Mouse (Mus musculus): ENCODE measurements around the gene Rnf6. TPM values are rescaled to one million over a fixed set of nuclear protein-coding genes. Genes with fewer than 3 reads are reported as not detected.
"Not testable (repeated sequence)": the region's sequence is repeated elsewhere in the genome, so short reads cannot be mapped to it uniquely, and the experiment has no call there.

Rnf6 gene
- total and polyA plus RNA-seq, 3 experiments = 15.6 to 43.1 (median 40.6) TPM

DNA sequence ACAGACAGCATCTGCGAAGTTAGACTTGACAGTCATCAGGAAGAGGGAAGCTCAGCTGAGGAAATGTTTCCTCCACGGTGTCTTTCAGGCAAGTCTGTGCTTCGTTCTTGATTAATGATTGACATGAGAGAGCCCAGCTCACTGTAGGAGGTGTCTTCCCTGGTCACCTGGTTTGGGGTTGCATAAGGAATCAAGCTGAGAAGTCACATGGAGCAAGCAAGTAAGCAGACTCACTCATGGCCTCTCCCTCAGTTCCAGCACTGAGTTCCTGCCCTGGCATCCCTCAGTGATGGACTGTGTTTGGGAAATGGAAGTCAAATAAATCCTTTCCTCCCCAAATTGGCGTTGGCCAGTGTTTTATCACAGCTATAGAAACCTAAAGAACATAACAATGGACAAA lies 31.3 kb downstream of the Rnf6 start:
- H3K27ac ChIP-seq = no peak overlapping the region
- H3K4me3 ChIP-seq = no peak overlapping the region
- intact Hi-C loops (cut with DNase I) = no loop called here
- no peak for TF ChIP-seq EP300 (IDR thresholded peaks at IDR 0.05; ENCODE audit: insufficient read depth, low read depth, low read length)
- TF ChIP-seq POLR2A (IDR thresholded peaks at IDR 0.05; ENCODE audit: insufficient read depth, low read depth, low read length) = no peak
- no peak for TF ChIP-seq CTCF (IDR thresholded peaks at IDR 0.05)
- no peaks in the 10 kb centered on the region for H3K27me3 ChIP-seq (ENCODE audit: control insufficient read depth, insufficient read depth, low read length)
- H3K4me1 ChIP-seq (ENCODE audit: control insufficient read depth, insufficient read depth, low read length) = no peaks in the 10 kb centered on the region
- DNase-seq = no peak
- no peaks in the 10 kb centered on the region for H3K36me3 ChIP-seq (ENCODE audit: control insufficient read depth, insufficient read depth, low read length)
- H3K9ac ChIP-seq (ENCODE audit: low read depth, low read length) = no peak overlapping the region
- no peaks in the 10 kb centered on the region for H3K79me2 ChIP-seq (replicated peaks; ENCODE audit: control insufficient read depth, insufficient read depth, low read length)
- 61% methylated on average over 4 of the region's 4 CpGs for WGBS

DNA sequence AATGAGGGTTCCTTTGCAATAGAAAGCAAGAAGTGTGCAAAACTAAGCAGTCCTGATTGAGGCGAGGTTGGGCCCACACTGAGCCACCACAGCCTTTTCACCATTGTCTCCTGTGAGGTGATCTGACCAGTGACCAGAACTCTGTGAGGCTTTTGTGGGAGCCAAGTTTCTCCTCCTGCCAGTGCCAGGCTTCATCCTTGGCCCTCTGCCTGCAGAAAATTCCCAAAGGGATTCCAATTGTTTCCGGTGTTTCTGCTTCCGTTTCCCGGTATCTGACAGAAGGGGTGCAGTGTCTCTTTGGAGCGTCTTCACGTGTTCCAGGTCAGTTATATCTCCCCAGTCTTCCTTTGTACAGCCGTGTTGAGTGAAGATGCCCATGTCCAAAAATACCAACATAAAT lies 32.6 kb downstream of the Rnf6 start:
- no peaks in the 10 kb centered on the region for H3K27me3 ChIP-seq (ENCODE audit: control insufficient read depth, insufficient read depth, low read length)

DNA sequence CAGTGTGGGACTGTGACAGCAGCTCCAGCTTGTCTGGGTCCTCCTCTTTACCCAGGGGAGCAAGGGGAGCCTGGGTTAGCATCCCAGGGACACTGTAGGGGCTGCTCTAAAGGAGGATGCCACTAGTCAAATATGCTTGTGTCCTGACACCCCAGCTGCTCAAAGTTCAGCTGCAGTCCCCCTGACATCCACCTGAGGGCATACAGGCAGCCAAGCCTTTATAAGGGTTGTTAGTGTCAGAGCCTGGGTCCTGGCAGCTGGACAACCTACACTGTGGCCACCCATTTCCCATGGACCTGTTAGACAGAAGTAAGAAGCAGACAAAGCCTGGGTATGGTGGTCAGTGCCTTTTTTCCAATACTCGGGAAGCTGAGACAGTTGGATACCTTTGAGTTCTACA lies 33.2 kb downstream of the Rnf6 start:
- Histone ChIP-seq H3K4me3 (no peak overlapping the region), H3K27ac (no peak overlapping the region), H3K27me3 (ENCODE audit: control insufficient read depth, insufficient read depth, low read length) (no peaks in the 10 kb centered on the region), H3K9ac (ENCODE audit: low read depth, low read length) (no peak overlapping the region), H3K4me1 (ENCODE audit: control insufficient read depth, insufficient read depth, low read length) (no peaks in the 10 kb centered on the region), H3K36me3 (ENCODE audit: control insufficient read depth, insufficient read depth, low read length) (no peaks in the 10 kb centered on the region), H3K79me2 (replicated peaks; ENCODE audit: control insufficient read depth, insufficient read depth, low read length) (no peaks in the 10 kb centered on the region)
- intact Hi-C loops (cut with DNase I) = loop anchor here (10.0 kb wide), 1 partner anchor 147 kb away; no protein-coding TSS in a partner anchor
- DNase-seq = no peak
- TF ChIP-seq POLR2A (IDR thresholded peaks at IDR 0.05; ENCODE audit: insufficient read depth, low read depth, low read length) = no peak
- whole genome bisulfite sequencing = 89% methylated on average over 1 of the region's 1 CpGs

More for the DNA sequence above, 32.6 kb downstream of the Rnf6 start:
- intact Hi-C loops (cut with DNase I) = loop anchor here (10.0 kb wide), 1 partner anchor 146 kb away; no protein-coding TSS in a partner anchor
- Histone ChIP-seq H3K4me1 (ENCODE audit: control insufficient read depth, insufficient read depth, low read length) (no peaks in the 10 kb centered on the region), H3K79me2 (replicated peaks; ENCODE audit: control insufficient read depth, insufficient read depth, low read length) (no peaks in the 10 kb centered on the region), H3K9ac (ENCODE audit: low read depth, low read length) (no peak overlapping the region), H3K27ac (no peak overlapping the region), H3K36me3 (ENCODE audit: control insufficient read depth, insufficient read depth, low read length) (no peaks in the 10 kb centered on the region), H3K4me3 (no peak overlapping the region)
- TF ChIP-seq EP300 (IDR thresholded peaks at IDR 0.05; ENCODE audit: insufficient read depth, low read depth, low read length) = no peak
- no peak for DNase-seq
- WGBS = 48% methylated on average over 7 of the region's 7 CpGs

DNA sequence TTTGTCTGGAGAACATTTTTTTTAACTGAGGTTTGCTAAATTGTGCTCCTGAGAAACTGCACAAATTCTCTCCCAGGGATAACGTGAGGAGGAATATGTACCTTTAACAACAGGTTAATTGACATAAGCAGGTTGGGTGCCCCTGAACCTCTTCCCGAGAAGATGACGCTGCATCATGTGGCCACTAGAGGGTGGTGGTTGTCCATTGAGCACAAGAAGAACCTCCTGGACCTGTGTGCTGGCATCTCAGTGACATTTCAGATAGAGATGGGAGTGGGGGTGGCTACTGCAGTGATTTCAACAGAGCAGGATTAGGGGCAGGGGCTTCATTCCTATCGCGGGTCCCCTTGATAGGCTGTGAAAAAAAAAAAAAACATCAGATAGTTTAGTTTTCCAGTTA lies 33.9 kb downstream of the Rnf6 start:
- H3K79me2 ChIP-seq (replicated peaks; ENCODE audit: control insufficient read depth, insufficient read depth, low read length); H3K36me3 ChIP-seq (ENCODE audit: control insufficient read depth, insufficient read depth, low read length); H3K4me1 ChIP-seq (ENCODE audit: control insufficient read depth, insufficient read depth, low read length); H3K27me3 ChIP-seq (ENCODE audit: control insufficient read depth, insufficient read depth, low read length); H3K4me3 ChIP-seq; H3K27ac ChIP-seq; H3K9ac ChIP-seq (ENCODE audit: low read depth, low read length): not testable (repeated sequence)
- intact Hi-C loops (cut with DNase I) = loop anchor here (1.0 to 10.0 kb wide), 2 partner anchors 116 to 147 kb away; no protein-coding TSS in a partner anchor
- TF ChIP-seq EP300 (IDR thresholded peaks at IDR 0.05; ENCODE audit: insufficient read depth, low read depth, low read length) (0 out of 2 replicates have a peak, but pooled peaks have one; percentile 39), CTCF (IDR thresholded peaks at IDR 0.05) (peak; percentile 75)
- WGBS = 19% methylated on average over 5 of the region's 5 CpGs
- DNase-seq = peak; percentile 49 to 62

DNA sequence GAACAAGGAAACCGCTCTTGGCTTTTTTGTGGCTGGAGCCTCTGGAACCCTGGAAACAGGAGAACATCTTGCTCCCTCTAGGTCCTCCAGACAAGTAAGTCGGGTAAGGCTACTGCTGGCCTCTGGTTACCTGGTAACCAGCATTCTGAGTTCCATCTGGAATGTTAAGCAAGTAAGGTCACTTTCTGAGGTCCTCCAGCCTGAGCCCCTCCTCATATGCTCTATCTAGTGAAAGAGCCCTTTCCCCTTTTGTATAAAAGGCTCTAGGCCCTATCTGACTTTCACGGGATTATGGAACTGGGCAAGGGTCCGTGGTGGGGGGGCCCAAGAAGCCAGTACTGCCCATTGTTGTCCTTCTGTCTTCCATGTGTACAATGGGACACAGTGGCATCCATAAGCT lies 36.2 kb downstream of the Rnf6 start, which contains the start of gene 1700001J03Rik:
1700001J03Rik (minus strand) TSS at position 101 of the 400 bp plus-strand sequence.
- H3K36me3 ChIP-seq (ENCODE audit: control insufficient read depth, insufficient read depth, low read length); H3K79me2 ChIP-seq (replicated peaks; ENCODE audit: control insufficient read depth, insufficient read depth, low read length); H3K4me3 ChIP-seq; H3K27ac ChIP-seq; DNase-seq; H3K9ac ChIP-seq (ENCODE audit: low read depth, low read length); H3K4me1 ChIP-seq (ENCODE audit: control insufficient read depth, insufficient read depth, low read length); H3K27me3 ChIP-seq (ENCODE audit: control insufficient read depth, insufficient read depth, low read length): not testable (repeated sequence)
- 70% methylated on average over 4 of the region's 4 CpGs for WGBS
- intact Hi-C loops (cut with DNase I) = loop anchor here (10.0 kb wide), 1 partner anchor 150 kb away; no protein-coding TSS in a partner anchor

DNA sequence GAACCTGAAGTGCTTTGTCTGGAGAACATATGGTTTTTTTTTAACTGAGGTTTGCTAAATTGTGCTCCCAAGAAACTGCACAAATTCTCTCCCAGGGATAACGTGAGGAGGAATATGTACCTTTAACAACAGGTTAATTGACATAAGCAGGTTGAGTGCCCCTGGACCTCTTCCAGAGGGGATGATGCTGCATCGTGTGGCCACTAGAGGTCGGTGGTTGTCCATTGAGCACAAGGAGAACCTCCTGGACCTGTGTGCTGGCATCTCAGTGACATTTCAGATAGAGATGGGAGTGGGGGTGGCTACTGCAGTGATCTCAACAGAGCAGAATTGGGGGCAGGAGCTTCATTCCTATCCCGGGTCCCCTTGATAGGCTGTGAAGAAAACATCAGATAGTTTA lies 48.6 kb downstream of the Rnf6 start:
- H3K27ac ChIP-seq; intact Hi-C loops (cut with DNase I); H3K27me3 ChIP-seq (ENCODE audit: control insufficient read depth, insufficient read depth, low read length); H3K36me3 ChIP-seq (ENCODE audit: control insufficient read depth, insufficient read depth, low read length); H3K4me1 ChIP-seq (ENCODE audit: control insufficient read depth, insufficient read depth, low read length); H3K9ac ChIP-seq (ENCODE audit: low read depth, low read length); H3K79me2 ChIP-seq (replicated peaks; ENCODE audit: control insufficient read depth, insufficient read depth, low read length); H3K4me3 ChIP-seq: not testable (repeated sequence)
- peak in 1 of 2 experiments; percentile 21 for DNase-seq
- TF ChIP-seq CTCF (IDR thresholded peaks at IDR 0.05) = peak; percentile 47
- WGBS = 49% methylated on average over 4 of the region's 4 CpGs

DNA sequence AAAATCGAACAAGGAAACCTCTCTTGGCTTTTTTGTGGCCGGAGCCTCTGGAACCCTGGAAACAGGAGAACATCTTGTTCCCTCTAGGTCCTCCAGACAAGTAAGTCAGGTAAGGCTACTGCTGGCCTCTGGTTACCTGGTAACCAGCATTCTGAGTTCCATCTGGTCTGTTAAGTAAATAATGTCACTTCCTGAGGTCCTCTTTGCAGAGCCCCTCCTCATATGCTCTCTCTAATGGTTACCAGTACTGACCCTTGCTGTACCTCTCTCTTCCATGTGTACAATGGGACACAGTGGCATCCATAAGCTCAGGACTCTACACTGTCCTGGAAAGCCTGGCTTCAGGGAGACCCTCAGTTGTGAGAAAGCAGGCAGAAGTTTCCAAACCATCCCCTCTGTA lies 50.7 kb downstream of the Rnf6 start, which contains the start of gene Gm6309:
Gm6309 (minus strand) TSS at position 101 of the 400 bp plus-strand sequence.
- H3K4me1 ChIP-seq (ENCODE audit: control insufficient read depth, insufficient read depth, low read length); H3K9ac ChIP-seq (ENCODE audit: low read depth, low read length); H3K36me3 ChIP-seq (ENCODE audit: control insufficient read depth, insufficient read depth, low read length); DNase-seq; H3K4me3 ChIP-seq; H3K27ac ChIP-seq; H3K79me2 ChIP-seq (replicated peaks; ENCODE audit: control insufficient read depth, insufficient read depth, low read length); intact Hi-C loops (cut with DNase I); H3K27me3 ChIP-seq (ENCODE audit: control insufficient read depth, insufficient read depth, low read length): not testable (repeated sequence)
- WGBS = 60% methylated on average over 2 of the region's 2 CpGs

DNA sequence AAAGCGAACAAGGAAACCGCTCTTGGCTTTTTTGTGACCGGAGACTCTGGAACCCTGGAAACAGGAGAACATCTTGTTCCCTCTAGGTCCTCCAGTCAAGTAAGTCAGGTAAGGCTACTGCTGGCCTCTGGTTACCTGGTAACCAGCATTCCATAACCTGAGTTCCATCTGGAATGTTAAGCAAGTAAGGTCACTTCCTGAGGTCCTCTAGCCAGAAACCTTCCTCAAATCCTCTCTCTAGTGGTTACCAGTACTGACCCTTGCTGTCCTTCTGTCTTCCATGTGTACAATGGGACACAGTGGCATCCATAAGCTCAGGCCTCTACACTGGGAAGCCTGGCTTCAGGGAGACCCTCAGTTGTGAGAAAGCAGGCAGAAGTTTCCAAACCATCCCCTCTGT lies 60.9 kb downstream of the Rnf6 start, which contains the start of gene Gm5565:
Gm5565 (minus strand) TSS at position 101 of the 400 bp plus-strand sequence.
- H3K36me3 ChIP-seq (ENCODE audit: control insufficient read depth, insufficient read depth, low read length); H3K4me3 ChIP-seq; intact Hi-C loops (cut with DNase I); H3K27ac ChIP-seq; H3K79me2 ChIP-seq (replicated peaks; ENCODE audit: control insufficient read depth, insufficient read depth, low read length); H3K9ac ChIP-seq (ENCODE audit: low read depth, low read length); H3K27me3 ChIP-seq (ENCODE audit: control insufficient read depth, insufficient read depth, low read length); H3K4me1 ChIP-seq (ENCODE audit: control insufficient read depth, insufficient read depth, low read length); DNase-seq: not testable (repeated sequence)
- 90% methylated on average over 3 of the region's 3 CpGs for WGBS
